Mouse (Mus musculus): ENCODE measurements around the gene Agtpbp1. TPM values are rescaled to one million over a fixed set of nuclear protein-coding genes. Genes with fewer than 3 reads are reported as not detected.

Agtpbp1 gene
- polyA plus RNA-seq, 1 experiment from 2014 or later: 13.6 TPM

GRCm38 (mm10) chr13:59434554-59434953, 150.5 kb downstream of the Agtpbp1 start:
- WGBS: 83% methylated on average over 1 of the region's 1 CpGs
- Histone ChIP-seq H3K36me3 (replicated peaks) (no peaks in the 10 kb centered on the region), H3K27ac (no peak overlapping the region), H3K4me1 (peaks cover 3% of the 10 kb centered on the region; the same call in 1 of the 2 replicates), H3K9me3 (peaks cover 6% of the 10 kb centered on the region; the same call in 1 of the 2 replicates), H3K4me3 (no peak overlapping the region), H3K27me3 (ENCODE audit: poor library complexity, severe bottlenecking) (no peaks in the 10 kb centered on the region)
- DNase-seq (ENCODE audit: extremely low spot score, low spot score): no peak

GRCm38 (mm10) chr13:59431124-59431864, 153.7 kb downstream of the Agtpbp1 start:
- Histone ChIP-seq H3K27ac (peak overlapping the region; percentile 35; the same call in 1 of the 2 replicates), H3K27me3 (ENCODE audit: poor library complexity, severe bottlenecking) (no peaks in the 10 kb centered on the region), H3K36me3 (replicated peaks) (no peaks in the 10 kb centered on the region), H3K4me3 (no peak overlapping the region), H3K9me3 (peaks cover 7% of the 10 kb centered on the region; the same call in 1 of the 2 replicates), H3K4me1 (peaks cover 3% of the 10 kb centered on the region; the same call in 1 of the 2 replicates)
- DNase-seq (ENCODE audit: extremely low spot score, low spot score): no peak
- WGBS: 81% methylated on average over 18 of the region's 18 CpGs

- no peak overlapping the region for H3K4me3 ChIP-seq
- no peaks in the 10 kb centered on the region for H3K27me3 ChIP-seq (ENCODE audit: poor library complexity, severe bottlenecking)
- peaks cover 4% of the 10 kb centered on the region; the same call in 1 of the 2 replicates for H3K4me1 ChIP-seq
- no peaks in the 10 kb centered on the region for H3K36me3 ChIP-seq (replicated peaks)
- H3K27ac ChIP-seq: no peak overlapping the region
- H3K9me3 ChIP-seq: peaks cover 7% of the 10 kb centered on the region; the same call in 1 of the 2 replicates
- DNase-seq (ENCODE audit: extremely low spot score, low spot score): no peak
- 95% methylated on average over 6 of the region's 6 CpGs for WGBS
Measured at GRCm38 (mm10) chr13:59429369-59429768, 155.7 kb downstream of the Agtpbp1 start.

GRCm38 (mm10) chr13:59423871-59424270, 161.2 kb downstream of the Agtpbp1 start:
- no peak overlapping the region for H3K27ac ChIP-seq
- WGBS: 81% methylated on average over 5 of the region's 5 CpGs
- H3K4me1 ChIP-seq: peaks cover 14% of the 10 kb centered on the region
- no peaks in the 10 kb centered on the region for H3K27me3 ChIP-seq (ENCODE audit: poor library complexity, severe bottlenecking)
- no peaks in the 10 kb centered on the region for H3K9me3 ChIP-seq
- no peak for DNase-seq (ENCODE audit: extremely low spot score, low spot score)
- H3K4me3 ChIP-seq: no peak overlapping the region
- H3K36me3 ChIP-seq (replicated peaks): no peaks in the 10 kb centered on the region

GRCm38 (mm10) chr13:59416530-59417230, 168.3 kb downstream of the Agtpbp1 start:
- H3K9me3 ChIP-seq: no peaks in the 10 kb centered on the region
- 94% methylated on average over 15 of the region's 15 CpGs for WGBS
- H3K4me3 ChIP-seq: no peak overlapping the region
- H3K27me3 ChIP-seq (ENCODE audit: poor library complexity, severe bottlenecking): no peaks in the 10 kb centered on the region
- H3K27ac ChIP-seq: no peak overlapping the region
- H3K36me3 ChIP-seq (replicated peaks): no peaks in the 10 kb centered on the region
- no peak for DNase-seq (ENCODE audit: extremely low spot score, low spot score)
- H3K4me1 ChIP-seq: no peaks in the 10 kb centered on the region

- H3K4me1 ChIP-seq: no peaks in the 10 kb centered on the region
- H3K27me3 ChIP-seq (ENCODE audit: poor library complexity, severe bottlenecking): no peaks in the 10 kb centered on the region
- no peaks in the 10 kb centered on the region for H3K36me3 ChIP-seq (replicated peaks)
- no peak for DNase-seq (ENCODE audit: extremely low spot score, low spot score)
- H3K9me3 ChIP-seq: no peaks in the 10 kb centered on the region
- H3K4me3 ChIP-seq: no peak overlapping the region
- WGBS: 91% methylated on average over 9 of the region's 9 CpGs
- no peak overlapping the region for H3K27ac ChIP-seq
Measured at GRCm38 (mm10) chr13:59413885-59414284, 171.1 kb downstream of the Agtpbp1 start.

GRCm38 (mm10) chr13:59412672-59413071, 172.4 kb downstream of the Agtpbp1 start:
- H3K36me3 ChIP-seq (replicated peaks): no peaks in the 10 kb centered on the region
- no peaks in the 10 kb centered on the region for H3K9me3 ChIP-seq
- H3K4me3 ChIP-seq: no peak overlapping the region
- 94% methylated on average over 4 of the region's 4 CpGs for WGBS
- DNase-seq (ENCODE audit: extremely low spot score, low spot score): no peak
- no peak overlapping the region for H3K27ac ChIP-seq
- H3K4me1 ChIP-seq: no peaks in the 10 kb centered on the region
- no peaks in the 10 kb centered on the region for H3K27me3 ChIP-seq (ENCODE audit: poor library complexity, severe bottlenecking)

- no peaks in the 10 kb centered on the region for H3K36me3 ChIP-seq (replicated peaks)
- H3K27me3 ChIP-seq (ENCODE audit: poor library complexity, severe bottlenecking): no peaks in the 10 kb centered on the region
- no peak overlapping the region for H3K27ac ChIP-seq
- no peaks in the 10 kb centered on the region for H3K9me3 ChIP-seq
- WGBS: 90% methylated on average over 6 of the region's 6 CpGs
- peaks cover 14% of the 10 kb centered on the region for H3K4me1 ChIP-seq
- H3K4me3 ChIP-seq: no peak overlapping the region
- no peak for DNase-seq (ENCODE audit: extremely low spot score, low spot score)
Measured at GRCm38 (mm10) chr13:59407182-59407581, 177.8 kb downstream of the Agtpbp1 start.

GRCm38 (mm10) chr13:59402026-59402775, 182.8 kb downstream of the Agtpbp1 start:
- Histone ChIP-seq H3K4me3 (no peak overlapping the region), H3K27me3 (ENCODE audit: poor library complexity, severe bottlenecking) (no peaks in the 10 kb centered on the region), H3K9me3 (no peaks in the 10 kb centered on the region), H3K27ac (peak overlapping the region; percentile 75), H3K36me3 (replicated peaks) (no peaks in the 10 kb centered on the region), H3K4me1 (peaks cover 24% of the 10 kb centered on the region)
- DNase-seq (ENCODE audit: extremely low spot score, low spot score): peak; percentile 28
- 81% methylated on average over 14 of the region's 14 CpGs for WGBS

- WGBS: 30% methylated on average over 3 of the region's 3 CpGs
- H3K9me3 ChIP-seq: no peaks in the 10 kb centered on the region
- no peak overlapping the region for H3K4me3 ChIP-seq
- no peaks in the 10 kb centered on the region for H3K27me3 ChIP-seq (ENCODE audit: poor library complexity, severe bottlenecking)
- H3K27ac ChIP-seq: no peak overlapping the region
- H3K36me3 ChIP-seq (replicated peaks): no peaks in the 10 kb centered on the region
- peaks cover 14% of the 10 kb centered on the region for H3K4me1 ChIP-seq
- DNase-seq (ENCODE audit: extremely low spot score, low spot score): peak; percentile 44
Measured at GRCm38 (mm10) chr13:59397571-59397970, 187.5 kb downstream of the Agtpbp1 start.
